Mouse (Mus musculus) ZHBTc4 (cell line): ENCODE data around the gene Slc1a7.
A peak's percentile ranks its signal among the peaks of the same experiment; 100 is the strongest.

Experiments
- DNase-seq: peaks from one replicate; pipeline ENCODE4 v3.0.0-alpha.2; 2011; ENCODE audit warnings: low read depth, low spot score

Slc1a7 gene

GRCm38 (mm10) chr4:108008541-108008940, 40.4 kb downstream of the Slc1a7 start:
- DNase-seq, result no peak

GRCm38 (mm10) chr4:108014466-108014865, 46.3 kb downstream of the Slc1a7 start:
- DNase-seq, result no peak

- DNase-seq, result peak; percentile 51
Observed at GRCm38 (mm10) chr4:108015067-108015765, 47.1 kb downstream of the Slc1a7 start.

GRCm38 (mm10) chr4:108016321-108016720, 48.2 kb downstream of the Slc1a7 start:
- no peak for DNase-seq

GRCm38 (mm10) chr4:108017839-108018238, 49.7 kb downstream of the Slc1a7 start:
- DNase-seq, result no peak

- DNase-seq, result no peak
Observed at GRCm38 (mm10) chr4:108018241-108018923, 50.2 kb downstream of the Slc1a7 start.

GRCm38 (mm10) chr4:108018961-108019921, 51.1 kb downstream of the Slc1a7 start:
- DNase-seq, result peak; percentile 29

GRCm38 (mm10) chr4:108020178-108020577, 52.0 kb downstream of the Slc1a7 start:
- no peak for DNase-seq

GRCm38 (mm10) chr4:108023186-108023585, 55.1 kb downstream of the Slc1a7 start:
- no peak for DNase-seq

GRCm38 (mm10) chr4:108024641-108025040, 56.5 kb downstream of the Slc1a7 start:
- no peak for DNase-seq

GRCm38 (mm10) chr4:108025269-108025668, 57.1 kb downstream of the Slc1a7 start:
- DNase-seq, result peak; percentile 80

- peak; percentile 45 for DNase-seq
Observed at GRCm38 (mm10) chr4:108026193-108026592, 58.1 kb downstream of the Slc1a7 start.

GRCm38 (mm10) chr4:108030888-108031501, 62.9 kb downstream of the Slc1a7 start:
- peak; percentile 59 for DNase-seq

GRCm38 (mm10) chr4:108031502-108032351, 63.6 kb downstream of the Slc1a7 start:
- peak; percentile 48 for DNase-seq

GRCm38 (mm10) chr4:108032352-108032849, 64.3 kb downstream of the Slc1a7 start:
- peak; percentile 45 for DNase-seq

GRCm38 (mm10) chr4:108033041-108033764, 65.1 kb downstream of the Slc1a7 start:
- no peak for DNase-seq

GRCm38 (mm10) chr4:108037027-108037426, 68.9 kb downstream of the Slc1a7 start:
- no peak for DNase-seq

- DNase-seq, result no peak
Observed at GRCm38 (mm10) chr4:108045136-108046107, 77.3 kb downstream of the Slc1a7 start.
